Comparison of ENCODE assay signal across 9 mouse cellular contexts in the genomic region with DNA sequence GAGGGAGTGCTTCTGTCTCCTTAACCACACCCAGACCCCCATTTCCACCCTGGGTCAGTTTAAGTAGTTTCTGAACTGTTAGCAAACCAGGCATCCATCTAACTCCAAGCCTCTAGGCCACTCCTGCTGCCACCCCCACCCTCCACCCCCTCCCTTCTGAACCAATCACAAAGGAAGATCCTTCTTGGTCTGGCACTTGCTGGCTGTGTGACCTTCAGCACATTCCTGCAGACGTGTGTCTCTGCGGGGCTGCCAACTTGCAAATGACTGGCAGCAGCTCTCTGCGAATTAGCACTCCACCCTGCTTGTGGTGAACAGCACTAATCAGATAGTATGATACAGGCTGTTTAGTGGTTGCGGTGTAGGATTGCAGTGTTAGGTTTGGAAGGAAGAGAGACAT. TPM values are rescaled to one million over a fixed set of nuclear protein-coding genes. Genes with fewer than 3 reads are reported as not detected.
DNase-seq lines count a peak whose midpoint lies in the region; TF ChIP-seq lines count a peak whose summit lies in the region.
"Had no signal": no experiment of that assay in that cellular context is flagged by ENCODE, and none has a peak within 500 bp of the region (broad histone marks: within the 10 kb centered on the region; RNA-seq: fewer than 3 reads in every experiment).

No protein-coding gene starts in this region.

- H3K9me3 ChIP-seq in ES-E14 (ENCODE audit: control insufficient read depth, insufficient read depth, low read depth, low read length): no peaks in the 10 kb centered on the region
- H3K9me3 ChIP-seq: neural tube, embryonic 12.5 days had no signal

- peak overlapping the region; percentile 71 for H3K27ac ChIP-seq in layer of hippocampus, adult 2 months
- H3K27ac ChIP-seq in ES-E14 (ENCODE audit: insufficient read depth, low read depth, low read length, poor library complexity, severe bottlenecking): peak overlapping the region; percentile 85; the same call in 1 of the 2 replicates
- H3K27ac ChIP-seq: neural tube, embryonic 12.5 days had no signal

- in situ Hi-C loops in ES-E14 (cut with MboI; ENCODE audit: low sequenced_read_pairs in 2 of 2, unreplicated experiment in 2 of 2): no loop called here

- H3K36me3 ChIP-seq in ES-E14 (ENCODE audit: control insufficient read depth, insufficient read depth, low read length, poor library complexity, severe bottlenecking): no peaks in the 10 kb centered on the region
- H3K36me3 ChIP-seq: neural tube, embryonic 12.5 days had no signal

- H3K9ac ChIP-seq in ES-E14 (ENCODE audit: insufficient read depth, low read depth, low read length, poor library complexity, severe bottlenecking): no peak overlapping the region
- H3K9ac ChIP-seq: neural tube, embryonic 12.5 days had no signal

- no peak for TF ChIP-seq CTCF in layer of hippocampus, adult 2 months (conservative IDR thresholded peaks at IDR 0.05)

- H3K4me3 ChIP-seq in layer of hippocampus, adult 2 months: no peak overlapping the region
- H3K4me3 ChIP-seq in ES-E14 (ENCODE audit: insufficient read depth in 1 of 2, low read depth in 1 of 2, low read length in 2 of 2, poor library complexity in 1 of 2, severe bottlenecking in 1 of 2): peak overlapping the region; percentile 30 to 36; a peak in 3 of 4 replicates
- H3K4me3 ChIP-seq: neural tube, embryonic 12.5 days had no signal

- DNase-seq in layer of hippocampus, adult 2 months (ENCODE audit: low spot score in 2 of 2): no peak
- DNase-seq in layer of hippocampus, adult 9-10 months (ENCODE audit: low spot score): no peak
- peak; percentile 83 for DNase-seq in ES-E14 (ENCODE audit: low read depth, low spot score)
- DNase-seq in adrenal gland, postnatal 25 days: peak; percentile 25
- peak; percentile 72 for DNase-seq in induced T-regulatory cell, adult 2 months (ENCODE audit: low read depth)
- DNase-seq in cerebellum, postnatal 25 days: no peak
- no peak for DNase-seq in urinary bladder, postnatal 25 days (ENCODE audit: low spot score)
- DNase-seq in right cerebral cortex, adult 18-20 months: no peak

- H3K4me1 ChIP-seq in ES-E14 (ENCODE audit: control insufficient read depth in 2 of 2, insufficient read depth in 2 of 2, low read length in 2 of 2, poor library complexity in 1 of 2): peaks cover 4 to 18% of the 10 kb centered on the region in 2 experiments; a peak in 2 of 4 replicates

TF ChIP-seq in ES-E14, 5 proteins besides CTCF, POLR2A, EP300 and RAD21:
- TF ChIP-seq ZC3H11A (IDR thresholded peaks at IDR 0.05; ENCODE audit: borderline replicate concordance, low read depth, low read length) (no peak), ZNF384 (IDR thresholded peaks at IDR 0.05; ENCODE audit: low read depth, low read length) (no peak), MAFK (IDR thresholded peaks at IDR 0.05; ENCODE audit: insufficient read depth, low read depth, low read length) (no peak), CHD2 (IDR thresholded peaks at IDR 0.05; ENCODE audit: low read depth, low read length) (no peak), HCFC1 (IDR thresholded peaks at IDR 0.05; ENCODE audit: borderline replicate concordance, insufficient read depth, low read length) (no peak)

RNA-seq across cellular contexts. Expression of a gene that starts 18.1 kb away (rescaled TPM):
- total RNA-seq in layer of hippocampus, adult 2 months (2021): 10 to 100 TPM; 62.0 to 62.9 TPM
- 3.9 and 4.9 TPM in 2 replicates for total RNA-seq in ES-E14 (2012; rRNA removed)
- total RNA-seq in adrenal gland, postnatal 25 days (2021): 31.2 and 33.1 TPM in 2 replicates

RNA-seq across cellular contexts. Expression of a gene that starts 36.7 kb away (rescaled TPM):
- total RNA-seq in layer of hippocampus, adult 2 months (2021): 1 to 10 TPM; 2.1 to 2.7 TPM
- total RNA-seq in ES-E14 (2012; rRNA removed): not detected in 2 replicates
- not detected in 2 replicates for total RNA-seq in adrenal gland, postnatal 25 days (2021)

Comparison
In these comparisons a context has a peak if more than half of its experiments do, and no peak if none do; other contexts are left out.
1. DNase-seq: peak in ES-E14 (single experiment), adrenal gland, postnatal 25 days (single experiment) and induced T-regulatory cell, adult 2 months (single experiment); none in layer of hippocampus, adult 2 months (0 of 2), layer of hippocampus, adult 9-10 months (single experiment), cerebellum, postnatal 25 days (0 of 2), urinary bladder, postnatal 25 days (single experiment) and right cerebral cortex, adult 18-20 months (single experiment).